Mouse (Mus musculus) forebrain, embryonic 16.5 days (tissue): ENCODE measurements around the gene Zfhx2. TPM values are rescaled to one million over a fixed set of nuclear protein-coding genes. Genes with fewer than 3 reads are reported as not detected.

Experiments used
- ATAC-seq: fragments of 200-750 bp; cut with Nextera tagmentation; 2 replicates; pipeline ENCODE4 v1.8.0; 2017; ENCODE audit warnings: mild to moderate bottlenecking, moderate library complexity
- H3K27ac ChIP-seq: fragments of 300-500 bp; sonication (generic); 2 replicates; pipeline ENCODE4 v1.5.1; 2014; ENCODE audit warnings: low read length, control low read depth
- H3K27me3 ChIP-seq: fragments of 300-500 bp; sonication (generic); replicated peaks from 2 replicates; pipeline ENCODE4 v1.6.1; 2014; ENCODE audit warnings: low read length; ENCODE audit not compliant: control insufficient read depth, insufficient read depth
- H3K36me3 ChIP-seq: fragments of 300-500 bp; sonication (generic); 2 replicates; pipeline ENCODE4 v1.6.1; 2014; ENCODE audit not compliant: control insufficient read depth, insufficient read depth
- H3K4me1 ChIP-seq: fragments of 300-500 bp; sonication (generic); replicated peaks from 2 replicates; pipeline ENCODE4 v1.6.1; 2014; ENCODE audit warnings: low read length; ENCODE audit not compliant: control insufficient read depth, insufficient read depth
- H3K4me2 ChIP-seq: fragments of 300-500 bp; sonication (generic); 2 replicates; pipeline ENCODE4 v1.6.1; 2014; ENCODE audit warnings: mild to moderate bottlenecking, low read length, control low read depth
- H3K4me3 ChIP-seq: fragments of 300-500 bp; sonication (generic); replicated peaks from 2 replicates; pipeline ENCODE4 v1.5.1; 2014; ENCODE audit warnings: mild to moderate bottlenecking, low read length, control low read depth
- H3K9ac ChIP-seq: fragments of 300-500 bp; sonication (generic); replicated peaks from 2 replicates; pipeline ENCODE4 v1.6.1; 2014; ENCODE audit warnings: low read depth, low read length, control low read depth
- H3K9me3 ChIP-seq: fragments of 300-500 bp; sonication (generic); 2 replicates; pipeline ENCODE4 v1.6.1; 2016; ENCODE audit warnings: low read length; ENCODE audit not compliant: control insufficient read depth
- WGBS: fragments of 180-500 bp; shearing (Covaris S2); extraction: QIAGEN DNeasy Blood & Tissue Kit; methylation state at CpG from one replicate; pipeline ENCODE4 v1.1.7; 2014; 5-methylcytosine and 5-hydroxymethylcytosine counted together
- polyA plus RNA-seq: library from polyadenylated mRNA; unstranded; fragments of >200 nt; fragmentation: Nextera tagmentation; extraction: Ambion mirVana; gene quantifications from 2 replicates; pipeline ENCODE4 v1.2.1, GENCODE M21; 2015

Gene Zfhx2
- polyA plus RNA-seq, 1 experiment from 2014 or later: 32.9 TPM

DNA sequence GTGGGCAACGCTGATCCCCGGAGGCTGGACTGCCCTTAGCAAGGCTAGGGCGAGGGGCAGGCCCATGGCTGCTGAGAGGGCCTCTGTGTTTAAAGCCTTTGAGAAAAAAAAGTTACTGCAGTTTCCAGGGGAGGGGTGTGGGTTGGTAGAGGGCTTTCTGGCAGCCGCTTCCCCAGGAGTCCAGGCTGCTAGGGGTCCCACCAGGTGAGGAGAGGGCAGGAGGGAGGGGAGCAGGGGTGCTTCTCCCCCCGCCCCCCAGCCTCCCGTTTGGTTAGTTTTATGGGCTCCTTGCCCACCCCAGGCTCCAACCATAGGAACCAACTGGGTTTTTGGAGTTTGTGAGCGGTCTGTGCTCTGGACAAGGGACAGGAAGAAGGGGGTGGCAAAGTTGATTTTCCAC lies 30.3 kb downstream of the Zfhx2 start:
- H3K27me3 ChIP-seq: no peaks in the 10 kb centered on the region
- H3K9me3 ChIP-seq: no peaks in the 10 kb centered on the region
- peaks cover 19% of the 10 kb centered on the region; the same call in 1 of the 2 replicates for H3K36me3 ChIP-seq
- H3K4me2 ChIP-seq: peak overlapping the region; percentile 48
- no peak overlapping the region for H3K4me3 ChIP-seq
- 43% methylated on average over 7 of the region's 7 CpGs for WGBS
- peaks cover 75% of the 10 kb centered on the region for H3K4me1 ChIP-seq
- H3K27ac ChIP-seq: peak overlapping the region; percentile 58
- ATAC-seq: no peak
- H3K9ac ChIP-seq: 0 out of 2 replicates have a peak overlapping the region, but pooled peaks have one; percentile 28

DNA sequence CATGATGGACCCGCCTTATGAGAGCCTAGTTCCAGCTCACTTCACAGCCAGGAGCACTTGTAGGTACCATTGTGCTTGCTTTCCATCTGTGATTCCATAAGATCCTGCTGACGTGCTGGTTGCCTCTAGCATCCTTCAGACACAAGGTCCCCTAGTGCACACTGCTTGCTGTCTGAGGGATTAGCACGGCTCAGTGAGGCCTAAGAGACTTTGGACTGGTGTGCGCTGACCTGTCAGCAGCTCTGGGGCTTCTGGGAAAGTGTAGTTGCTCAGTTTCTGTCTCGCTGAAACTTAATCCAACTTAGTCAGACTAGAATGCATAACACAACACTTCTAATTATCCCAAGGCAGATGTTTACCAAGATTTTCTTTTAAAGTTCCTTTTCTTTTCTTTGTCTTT lies 32.2 kb downstream of the Zfhx2 start:
- ATAC-seq: no peak
- Histone ChIP-seq H3K36me3 (peaks cover 15% of the 10 kb centered on the region; the same call in 1 of the 2 replicates), H3K4me3 (peak overlapping the region; percentile 19), H3K4me2 (peak overlapping the region; percentile 68), H3K27ac (peak overlapping the region; percentile 25), H3K4me1 (peaks cover 87% of the 10 kb centered on the region), H3K9me3 (no peaks in the 10 kb centered on the region), H3K9ac (peak overlapping the region; percentile 40), H3K27me3 (no peaks in the 10 kb centered on the region)
- WGBS: 22% methylated on average over 5 of the region's 5 CpGs

DNA sequence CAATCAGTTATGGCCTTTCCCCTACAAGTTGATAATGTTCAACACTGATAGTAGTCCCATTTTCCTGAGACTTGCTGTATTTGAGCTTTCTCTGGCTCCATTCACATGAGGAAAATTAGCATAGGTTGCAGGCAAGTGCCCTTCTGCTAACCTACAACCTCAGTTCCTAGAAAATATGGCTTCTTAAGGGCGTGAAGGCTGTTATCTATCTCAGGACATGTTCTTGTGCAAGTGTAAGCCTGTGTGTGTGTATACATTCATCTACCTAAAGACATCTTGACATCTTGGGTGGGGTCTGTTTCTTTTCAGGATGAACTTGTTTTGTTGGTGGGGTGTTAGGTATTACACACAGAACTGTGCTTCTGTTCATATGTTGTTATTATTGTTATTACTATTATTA lies 33.1 kb downstream of the Zfhx2 start:
- no peaks in the 10 kb centered on the region for H3K9me3 ChIP-seq
- H3K4me3 ChIP-seq: peak overlapping the region; percentile 48
- no peak overlapping the region for H3K9ac ChIP-seq
- H3K36me3 ChIP-seq: peaks cover 6% of the 10 kb centered on the region; the same call in 1 of the 2 replicates
- 98% methylated on average over 1 of the region's 1 CpGs for WGBS
- peaks cover 91% of the 10 kb centered on the region for H3K4me1 ChIP-seq
- no peak for ATAC-seq
- no peaks in the 10 kb centered on the region for H3K27me3 ChIP-seq
- peak overlapping the region; percentile 25; the same call in 1 of the 2 replicates for H3K27ac ChIP-seq
- H3K4me2 ChIP-seq: peak overlapping the region; percentile 68

DNA sequence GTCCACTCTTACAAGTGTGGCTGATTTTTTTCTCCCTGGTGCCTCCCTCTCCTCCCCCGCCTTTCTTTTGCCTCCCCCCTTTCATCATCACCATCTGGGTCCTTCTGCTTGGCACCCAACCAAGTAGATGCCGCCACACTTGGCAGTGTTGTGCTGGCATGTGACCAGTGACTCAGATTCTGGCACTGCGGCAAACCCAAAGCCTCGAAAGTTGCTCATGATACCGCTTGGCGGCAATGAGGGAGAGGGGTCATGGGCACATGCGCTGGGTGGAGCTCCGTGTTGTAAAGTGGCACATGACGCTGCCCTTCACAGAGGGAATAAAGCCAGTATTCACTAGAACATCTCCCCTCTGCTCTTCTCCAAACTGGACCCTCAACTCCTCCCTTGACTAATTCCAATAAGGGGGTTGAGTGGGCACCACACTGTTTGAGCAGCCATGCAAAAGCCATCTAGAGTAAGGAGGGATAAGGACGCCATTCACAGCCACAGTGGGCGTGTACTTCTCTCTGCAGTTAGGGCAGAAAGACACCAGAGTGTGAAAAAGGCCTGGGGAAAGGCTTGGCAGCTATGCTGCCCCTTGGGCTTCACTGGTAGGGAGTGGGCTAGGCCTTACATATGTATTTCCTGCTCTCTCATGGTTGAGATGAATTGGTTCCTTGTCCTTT lies 36.8 kb downstream of the Zfhx2 start:
- peaks cover 74% of the 10 kb centered on the region for H3K4me1 ChIP-seq

DNA sequence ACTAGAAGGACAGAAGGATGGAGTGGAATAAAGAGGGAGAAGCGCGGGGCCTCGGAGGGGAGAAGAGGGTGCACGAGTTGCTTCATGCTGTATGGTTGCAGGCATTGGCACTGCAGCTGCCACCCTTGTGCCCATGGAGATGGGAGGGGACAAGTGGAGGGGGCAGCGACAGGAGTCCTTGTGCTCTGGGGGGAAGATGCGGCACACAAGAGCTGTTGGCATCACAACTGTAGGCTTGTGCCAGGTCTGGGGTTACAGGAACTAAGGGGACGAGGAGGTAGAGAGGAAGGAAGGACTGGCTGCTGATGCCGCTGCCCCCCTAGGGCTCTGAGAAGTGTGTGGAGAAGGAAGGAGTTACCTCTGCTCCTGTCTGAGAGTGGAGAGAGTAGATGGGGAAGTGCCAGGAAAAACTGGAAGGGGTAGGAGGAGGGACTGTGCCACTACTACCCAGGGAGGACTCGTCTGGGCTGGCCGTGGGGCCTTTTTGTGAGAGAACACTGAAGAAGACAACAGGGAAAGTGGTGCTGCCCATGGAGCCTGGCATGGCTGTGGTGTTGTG lies 37.9 kb downstream of the Zfhx2 start:
- Histone ChIP-seq H3K27me3 (no peaks in the 10 kb centered on the region), H3K4me2 (peak overlapping the region; percentile 68), H3K36me3 (peaks cover 2% of the 10 kb centered on the region; the same call in 1 of the 2 replicates), H3K4me3 (peak overlapping the region; percentile 48), H3K9me3 (no peaks in the 10 kb centered on the region), H3K4me1 (peaks cover 68% of the 10 kb centered on the region), H3K9ac (peak overlapping the region; percentile 62), H3K27ac (peak overlapping the region; percentile 99)
- WGBS: 24% methylated on average over 10 of the region's 10 CpGs
- ATAC-seq: peak; percentile 51

More for the DNA sequence above, 36.8 kb downstream of the Zfhx2 start:
- no peaks in the 10 kb centered on the region for H3K27me3 ChIP-seq
- 21% methylated on average over 11 of the region's 11 CpGs for WGBS
- no peaks in the 10 kb centered on the region for H3K9me3 ChIP-seq
- H3K4me2 ChIP-seq: peak overlapping the region; percentile 68
- H3K4me3 ChIP-seq: peak overlapping the region; percentile 48
- peak; percentile 18 for ATAC-seq
- H3K36me3 ChIP-seq: peaks cover 2% of the 10 kb centered on the region; the same call in 1 of the 2 replicates
- peak overlapping the region; percentile 62 for H3K9ac ChIP-seq
- H3K27ac ChIP-seq: peak overlapping the region; percentile 99

DNA sequence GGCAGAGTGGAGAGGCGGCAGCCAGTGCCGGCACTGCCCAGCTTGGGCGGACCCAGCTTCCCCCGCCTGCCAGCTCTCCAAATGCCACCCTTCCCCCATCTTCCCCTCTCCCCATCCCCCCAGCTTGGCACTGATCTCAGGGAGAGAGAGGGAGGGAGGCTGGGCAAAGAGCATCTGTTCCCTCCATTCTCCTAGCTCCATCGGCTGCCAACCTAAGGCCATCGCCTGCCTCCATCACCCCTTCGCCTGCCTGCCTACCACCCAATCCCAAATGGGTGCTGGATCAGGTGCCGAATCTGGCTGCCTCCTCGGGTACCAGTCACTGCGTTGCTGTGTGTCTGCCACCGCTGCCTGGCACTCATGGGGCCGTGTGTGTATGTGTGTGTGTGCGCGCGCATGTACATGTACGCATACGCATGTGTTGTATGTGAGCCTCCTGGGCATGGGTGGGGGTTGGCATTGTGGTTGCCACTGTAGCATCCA lies 38.4 kb downstream of the Zfhx2 start:
- Histone ChIP-seq H3K4me3 (peak overlapping the region; percentile 48), H3K4me2 (peak overlapping the region; percentile 68), H3K9ac (peak overlapping the region; percentile 62), H3K27ac (peak overlapping the region; percentile 99), H3K4me1 (peaks cover 63% of the 10 kb centered on the region), H3K27me3 (no peaks in the 10 kb centered on the region), H3K36me3 (0 out of 2 replicates have a peak, but pooled peaks cover 2% of the 10 kb centered on the region), H3K9me3 (no peaks in the 10 kb centered on the region)
- WGBS: 19% methylated on average over 16 of the region's 17 CpGs
- ATAC-seq: peak; percentile 77

DNA sequence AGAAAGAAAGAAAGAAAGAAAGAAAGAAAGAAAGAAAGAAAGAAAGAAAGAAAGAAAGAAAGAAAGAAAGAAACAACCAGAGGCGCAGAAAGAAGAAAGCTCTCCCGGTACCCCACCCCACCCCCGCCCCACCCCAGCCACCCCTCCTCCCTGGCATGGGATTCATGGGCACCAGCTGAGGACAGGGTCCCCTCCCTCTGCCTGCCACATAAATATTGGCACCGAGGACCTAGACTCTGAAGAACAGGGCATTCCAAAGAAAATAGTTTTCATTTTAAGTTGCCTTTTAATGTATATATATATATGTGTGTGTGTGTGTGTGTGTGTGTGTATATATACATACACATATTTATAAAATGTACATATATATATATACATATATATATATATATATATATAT lies 39.1 kb downstream of the Zfhx2 start:
- Histone ChIP-seq H3K9me3 (no peaks in the 10 kb centered on the region), H3K4me3 (peak overlapping the region; percentile 48), H3K4me1 (peaks cover 56% of the 10 kb centered on the region), H3K9ac (0 out of 2 replicates have a peak overlapping the region, but pooled peaks have one; percentile 62), H3K27me3 (no peaks in the 10 kb centered on the region), H3K27ac (peak overlapping the region; percentile 99), H3K4me2 (peak overlapping the region; percentile 68), H3K36me3 (0 out of 2 replicates have a peak, but pooled peaks cover 2% of the 10 kb centered on the region)
- WGBS: 22% methylated on average over 4 of the region's 4 CpGs
- ATAC-seq: peak; percentile 30

DNA sequence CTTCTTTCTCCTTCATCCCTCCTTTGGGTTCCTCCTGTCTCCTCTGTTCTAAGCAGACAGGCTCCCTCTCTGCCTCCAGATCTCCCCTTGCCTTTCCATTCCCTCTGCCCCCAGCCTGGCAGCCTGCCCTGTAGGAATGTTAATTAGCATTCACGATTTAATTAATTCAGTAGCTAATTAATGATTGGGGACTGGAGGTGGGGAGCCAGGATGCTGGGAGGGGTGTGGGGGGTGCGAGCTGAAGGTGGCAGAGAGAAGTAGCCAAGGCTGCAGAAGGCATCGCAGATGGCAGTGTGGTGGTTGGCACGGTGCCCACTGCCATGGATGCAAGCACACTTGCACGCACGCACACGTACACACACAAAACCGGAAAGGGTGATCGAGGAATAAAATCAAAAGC lies 39.6 kb downstream of the Zfhx2 start:
- peak overlapping the region; percentile 99 for H3K27ac ChIP-seq
- H3K27me3 ChIP-seq: no peaks in the 10 kb centered on the region
- H3K4me1 ChIP-seq: peaks cover 51% of the 10 kb centered on the region
- H3K9me3 ChIP-seq: no peaks in the 10 kb centered on the region
- 14% methylated on average over 9 of the region's 9 CpGs for WGBS
- H3K9ac ChIP-seq: no peak overlapping the region; the same call in 1 of the 2 replicates
- no peaks in the 10 kb centered on the region for H3K36me3 ChIP-seq
- peak overlapping the region; percentile 68 for H3K4me2 ChIP-seq
- peak; percentile 59 for ATAC-seq
- H3K4me3 ChIP-seq: peak overlapping the region; percentile 48

DNA sequence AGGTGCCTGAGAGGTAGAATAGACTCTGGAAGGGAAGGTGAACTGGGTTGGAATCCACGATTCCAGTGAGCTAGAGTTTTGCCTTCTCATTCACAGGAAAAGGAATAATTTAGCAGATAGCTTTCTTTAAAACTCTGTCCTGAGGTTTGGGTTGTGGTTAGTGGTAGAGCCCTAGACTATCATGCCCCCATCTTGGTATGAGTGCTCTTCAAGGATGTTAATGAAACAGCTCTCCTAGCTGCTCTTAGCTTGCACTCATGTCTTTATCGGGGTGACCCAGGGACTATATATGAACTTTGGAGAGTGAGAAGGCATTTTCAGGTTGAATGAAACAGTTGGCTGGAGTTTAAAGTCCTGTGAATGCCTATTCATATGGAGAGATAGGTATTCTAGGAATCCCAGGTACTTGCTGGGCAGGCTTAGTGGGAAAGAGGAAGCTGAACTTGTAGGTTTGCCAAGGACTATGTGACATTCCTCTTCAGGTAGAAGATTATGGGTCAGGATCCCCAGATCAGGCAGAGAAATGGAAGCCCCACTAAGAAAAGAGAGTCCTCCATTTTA lies 44.1 kb downstream of the Zfhx2 start:
- 88% methylated on average over 2 of the region's 2 CpGs for WGBS
- Histone ChIP-seq H3K27me3 (no peaks in the 10 kb centered on the region), H3K36me3 (no peaks in the 10 kb centered on the region), H3K4me1 (peaks cover 14% of the 10 kb centered on the region), H3K4me2 (no peak overlapping the region), H3K4me3 (no peak overlapping the region), H3K9ac (no peak overlapping the region), H3K9me3 (no peaks in the 10 kb centered on the region), H3K27ac (no peak overlapping the region)
- no peak for ATAC-seq
